Mouse (Mus musculus) spleen, adult 2 months (tissue): ENCODE measurements at regions not wholly inside any gene's neighbourhood (a gene's known extent, or its start where the extent isn't known, plus 50 kb on each side); places are given as distances from the start of the nearest gene placed in this dataset.

ENCODE experiments used
- CTCF ChIP-seq: fragments of 200-500 bp; IDR thresholded peaks from 2 replicates; pipeline ENCODE4 v1.5.1; 2011; ENCODE audit warnings: mild to moderate bottlenecking, inconsistent platforms; ENCODE audit not compliant: insufficient read depth, insufficient read length, insufficient replicate concordance; ENCODE audit errors: extremely low read depth
- POLR2A ChIP-seq: fragments of 200-500 bp; IDR thresholded peaks from 2 replicates; pipeline ENCODE4 v1.6.1; 2011; ENCODE audit warnings: low read depth, low read length, inconsistent platforms

DNA sequence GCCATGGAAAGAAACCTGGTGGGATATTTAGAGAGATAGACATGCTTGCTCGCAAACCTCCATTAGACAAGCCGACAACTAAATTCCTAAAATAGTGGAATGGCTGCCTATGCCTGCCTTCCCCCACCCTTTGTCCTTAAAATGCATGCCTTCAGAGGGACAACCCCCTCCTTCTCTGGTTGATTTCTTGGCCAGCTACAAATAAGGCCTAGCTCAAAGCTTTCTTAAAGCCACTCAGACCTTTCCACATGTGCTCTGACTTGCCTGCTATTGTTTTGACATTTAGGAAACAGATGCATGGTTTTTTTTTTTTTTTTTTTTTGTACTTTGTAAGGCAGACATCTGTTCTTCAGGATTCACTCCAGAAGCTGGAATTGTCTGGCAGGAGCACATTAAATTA, 105.8 kb upstream of the Adgrl4 start:
- TF ChIP-seq CTCF (no peak), POLR2A (no peak)
